Mouse (Mus musculus) 3134 (cell line): ENCODE results near the gene Trub1.

Source experiments
- DNase-seq: peaks from one replicate; pipeline ENCODE4 v3.0.0-alpha.2; 2011; ENCODE audit warnings: low spot score; ENCODE audit not compliant: insufficient read length; ENCODE audit errors: extremely low read depth

Trub1 gene

DNA sequence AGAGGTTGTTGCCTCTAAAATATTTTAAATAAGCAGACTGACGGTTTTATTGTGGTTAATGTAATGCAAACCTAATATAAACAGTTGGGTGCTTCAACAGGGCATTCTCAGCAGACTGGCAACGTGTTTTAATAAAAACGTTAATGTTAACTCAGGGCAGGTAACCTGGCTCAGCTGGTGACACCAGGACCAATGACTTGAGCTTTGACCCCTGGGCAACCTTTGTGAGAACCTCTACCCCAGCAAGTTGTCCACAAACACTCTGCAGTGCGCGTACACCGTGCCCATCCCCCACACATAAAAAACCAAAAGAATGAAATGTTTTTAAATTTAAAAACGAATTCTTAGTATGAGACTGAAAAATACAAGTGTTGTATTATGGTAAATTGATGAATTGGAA is 36.8 kb downstream of the Trub1 start:
- DNase-seq = no peak

DNA sequence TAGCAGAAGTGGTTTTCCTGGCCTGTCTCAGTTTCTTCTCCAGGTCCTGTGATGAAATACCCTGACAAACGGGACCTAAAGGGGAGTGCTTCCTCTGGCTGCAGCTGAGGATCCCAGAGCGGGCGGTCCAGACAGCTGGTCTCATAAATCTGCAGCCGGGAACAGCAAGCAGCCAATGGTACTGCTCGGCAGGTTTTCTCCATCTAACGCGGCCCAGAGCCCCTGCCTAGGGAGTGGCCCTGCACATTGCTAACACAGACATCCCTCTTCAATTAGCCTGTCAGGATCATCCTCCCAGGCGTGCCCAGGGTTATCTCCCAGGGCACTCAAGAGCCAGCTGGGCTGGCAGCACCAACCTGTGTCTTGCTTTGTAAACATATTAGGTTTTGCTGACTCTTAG is 38.3 kb downstream of the Trub1 start:
- no peak for DNase-seq

DNA sequence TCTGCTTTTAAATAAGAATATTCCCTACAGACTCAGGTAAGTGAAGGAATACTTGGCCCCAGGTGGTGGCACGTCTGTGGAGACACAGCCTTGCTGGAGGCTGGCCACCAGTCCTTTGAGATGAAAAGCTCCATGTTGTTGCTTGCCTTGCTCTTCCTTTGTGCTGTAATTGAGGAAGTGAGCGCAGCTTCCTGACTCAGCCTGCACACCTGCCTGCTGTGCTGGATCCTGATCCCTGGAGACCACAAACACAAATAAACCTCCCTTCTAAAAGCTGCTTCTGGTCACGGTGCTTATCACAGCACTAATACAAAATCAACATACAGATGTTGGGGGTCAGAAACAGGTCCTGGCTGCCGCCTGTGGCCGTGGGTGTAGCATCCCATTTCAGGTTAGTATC is 41.3 kb downstream of the Trub1 start:
- no peak for DNase-seq

DNA sequence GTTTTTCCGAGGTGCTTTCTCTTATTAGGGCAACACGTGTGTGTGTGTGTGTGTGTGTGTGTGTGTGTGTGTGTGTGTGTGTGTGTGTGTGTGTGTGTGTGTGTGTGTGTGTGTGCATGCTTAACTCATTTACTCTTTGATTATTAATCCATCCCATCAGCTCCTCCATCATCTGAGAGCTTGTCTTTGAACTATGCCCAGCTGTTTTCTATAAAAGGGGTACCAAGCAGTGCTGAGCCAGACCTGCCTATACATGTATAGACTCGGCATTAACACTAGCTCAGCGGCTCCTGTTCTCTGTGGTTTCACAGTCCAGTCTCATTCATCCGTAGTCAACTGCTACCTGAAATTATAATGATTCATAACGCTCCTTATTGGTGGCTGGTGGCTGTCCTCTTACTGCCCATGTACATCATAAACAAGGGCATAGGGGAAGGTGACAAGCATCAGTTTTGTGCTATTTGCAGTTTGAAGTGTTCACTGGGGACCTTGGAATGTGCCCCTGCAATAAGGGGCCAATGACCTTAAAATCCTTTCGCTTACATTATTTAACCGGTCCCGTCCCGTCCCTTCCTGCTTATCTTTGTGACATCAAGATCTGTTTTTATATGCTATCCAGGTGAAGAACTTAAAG is 45.5 kb downstream of the Trub1 start:
- no peak for DNase-seq

GRCm38 (mm10) chr19:57498884-57499410 is 46.2 kb downstream of the Trub1 start:
- DNase-seq = no peak

DNA sequence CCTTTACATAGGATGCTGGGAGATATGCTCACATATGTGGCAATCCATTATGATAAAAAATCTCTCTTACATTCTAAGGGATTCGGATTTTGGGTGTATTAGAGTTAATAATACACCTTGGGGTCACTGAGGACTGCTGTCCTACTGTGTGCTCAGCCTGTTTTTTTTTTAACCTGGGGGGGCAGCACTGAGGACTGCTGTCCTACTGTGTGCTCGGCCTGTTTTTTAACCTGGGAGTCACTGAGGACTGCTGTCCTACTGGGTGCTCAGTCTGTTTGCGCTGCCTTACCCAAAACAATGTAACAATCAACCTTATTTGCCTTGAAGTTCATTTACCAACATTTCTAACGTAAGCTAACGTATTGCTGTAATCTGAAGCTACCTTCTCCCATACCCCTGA is 47.5 kb downstream of the Trub1 start:
- DNase-seq = no peak

DNA sequence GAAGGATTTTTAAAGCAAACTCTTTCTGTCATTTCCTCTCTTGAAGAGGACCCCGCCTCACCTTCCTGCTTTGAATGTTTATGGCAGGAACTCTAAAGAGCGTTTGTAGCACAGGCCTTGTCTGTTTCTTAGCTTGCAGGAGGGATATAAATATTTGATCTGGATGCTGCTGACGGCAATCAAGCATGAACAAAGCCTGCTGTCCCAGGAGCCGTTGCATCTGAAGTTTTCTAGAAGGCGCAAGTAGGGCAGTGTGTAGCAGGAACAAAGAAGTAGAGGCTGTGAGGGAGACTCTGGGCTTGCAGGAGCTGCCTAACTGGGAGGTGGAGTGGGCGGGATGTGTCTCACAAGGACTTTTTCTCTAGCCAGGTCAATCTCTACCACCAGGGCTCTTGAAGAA is 50.4 kb downstream of the Trub1 start:
- no peak for DNase-seq

DNA sequence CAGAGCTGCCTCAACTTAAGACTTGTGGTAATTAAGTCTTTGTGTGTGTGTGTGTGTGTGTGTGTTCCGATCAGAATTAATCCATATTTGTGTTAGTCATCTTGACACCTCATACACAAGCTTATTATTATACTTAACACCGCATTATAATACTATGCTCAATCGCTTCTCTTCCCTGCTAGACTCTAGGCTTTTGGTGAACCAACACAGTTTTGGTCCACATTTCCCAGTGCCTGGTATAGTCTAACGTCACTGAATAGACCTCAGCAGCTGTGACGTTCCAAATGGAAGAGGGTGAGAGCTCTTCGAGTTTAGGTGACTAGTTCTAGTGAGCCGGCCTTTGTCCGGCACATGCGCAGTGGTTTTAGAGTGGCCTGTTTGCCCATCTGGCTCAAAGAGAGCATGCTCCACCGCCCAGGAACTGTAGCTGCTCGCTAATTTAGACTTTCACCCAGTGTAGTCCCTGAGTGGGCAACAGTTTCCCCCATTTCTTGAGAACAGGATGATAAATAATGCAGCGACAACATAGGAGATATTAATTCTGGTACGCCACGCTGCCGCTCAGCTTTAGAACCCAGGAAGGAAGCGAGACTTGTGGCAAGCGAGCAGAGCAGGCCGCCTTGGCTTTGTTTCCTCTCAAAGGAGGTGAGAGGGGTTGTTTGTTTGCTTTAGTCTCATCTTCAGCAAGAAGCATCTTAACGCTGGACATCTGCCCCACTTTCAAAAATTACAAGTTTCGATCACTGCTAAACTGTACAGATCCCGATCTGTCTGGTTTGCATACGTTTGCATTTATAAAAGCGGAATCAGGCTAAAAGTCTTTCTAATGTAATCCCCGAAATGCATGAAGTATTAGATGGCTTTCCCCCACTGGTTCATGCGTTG is 52.6 kb downstream of the Trub1 start:
- DNase-seq = no peak

DNA sequence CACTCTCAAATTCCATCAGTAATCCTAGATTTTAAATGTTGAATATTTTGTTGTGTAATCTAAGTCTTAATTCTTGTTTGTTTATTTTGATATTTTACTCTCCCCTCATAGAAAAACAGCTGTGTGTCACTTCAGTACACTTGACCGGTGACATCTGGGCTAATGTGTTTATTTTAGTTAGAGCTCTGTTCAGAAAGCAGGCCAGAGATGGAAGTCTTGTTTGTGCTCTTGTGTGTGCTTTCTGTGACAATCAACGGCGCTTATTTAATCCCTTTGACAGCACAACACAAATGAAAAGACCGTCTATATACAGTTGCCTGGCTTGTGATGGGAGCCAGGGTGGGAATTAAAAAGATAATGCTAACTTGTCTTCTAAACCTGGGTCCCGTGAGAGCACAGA is 53.9 kb downstream of the Trub1 start:
- no peak for DNase-seq

DNA sequence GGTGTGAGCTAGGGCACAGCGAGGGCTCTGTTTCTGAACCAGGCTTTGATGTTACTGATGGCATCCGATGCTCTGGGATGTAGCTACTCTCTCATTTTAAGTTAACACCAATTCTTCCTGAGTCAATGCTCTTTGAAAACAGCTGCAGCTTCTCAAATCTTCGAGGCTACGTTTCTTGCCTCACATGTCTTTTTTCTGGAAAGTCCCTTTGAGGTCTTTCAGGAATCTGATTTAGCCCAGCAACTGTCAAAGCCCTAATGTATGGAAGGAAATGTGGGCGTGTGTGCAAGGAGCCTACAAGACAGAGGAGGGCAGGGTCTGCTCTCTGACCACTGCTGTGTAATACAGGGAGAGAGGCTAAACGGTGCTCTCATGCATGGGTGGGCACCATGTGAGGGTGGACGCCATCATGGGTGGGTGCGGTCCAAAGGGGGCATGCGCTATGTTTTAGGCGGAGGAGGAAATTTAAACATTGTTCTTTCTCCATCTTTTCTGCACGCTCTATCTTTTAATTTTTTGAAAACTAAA is 55.6 kb downstream of the Trub1 start:
- no peak for DNase-seq

- DNase-seq = no peak
These were observed 57.1 kb downstream of the Trub1 start for GRCm38 (mm10) chr19:57509758-57510319.

DNA sequence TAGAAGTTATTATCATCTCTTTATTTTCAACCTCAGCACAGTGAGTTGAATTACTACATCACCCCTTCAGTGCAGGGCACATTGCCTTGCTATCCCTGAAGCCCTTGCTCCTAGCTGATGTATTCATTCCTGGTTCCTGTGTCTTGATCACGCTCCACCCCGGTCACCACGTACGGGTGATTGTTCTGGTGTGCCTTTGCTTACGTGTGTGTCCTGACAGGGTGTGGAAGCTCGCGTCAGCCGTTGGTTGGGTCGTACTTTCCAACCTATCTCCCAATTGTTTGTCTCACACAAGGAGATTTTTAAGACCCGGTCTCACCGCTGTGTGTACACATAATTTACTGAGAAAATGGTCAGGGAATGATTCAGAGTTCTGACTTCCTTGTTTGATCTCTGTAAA is 58.1 kb downstream of the Trub1 start:
- DNase-seq = no peak

GRCm38 (mm10) chr19:57513123-57513522 is 60.4 kb downstream of the Trub1 start:
- DNase-seq = no peak

DNA sequence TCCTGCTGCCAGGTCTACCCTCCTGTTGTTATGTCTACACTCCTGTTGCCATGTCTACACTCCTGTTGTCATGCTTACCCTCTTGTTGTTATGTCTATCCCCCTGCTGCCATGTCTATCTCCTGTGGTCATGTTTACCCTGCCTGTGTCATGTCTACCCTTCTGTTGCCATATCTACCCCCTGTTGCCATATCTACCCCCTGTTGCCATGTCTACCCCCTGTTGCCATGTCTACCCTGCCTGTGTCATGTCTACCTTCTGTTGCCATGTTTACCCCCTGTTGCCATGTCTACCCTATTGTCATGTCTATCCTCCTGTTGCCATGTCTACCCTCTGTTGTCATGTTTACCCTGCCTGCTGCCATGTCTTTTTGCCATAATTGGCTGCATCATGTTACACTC is 69.0 kb downstream of the Trub1 start:
- no peak for DNase-seq

- DNase-seq = no peak
These were observed 70.7 kb downstream of the Trub1 start for GRCm38 (mm10) chr19:57523363-57523762.

- DNase-seq = no peak
These were observed 73.0 kb downstream of the Trub1 start for GRCm38 (mm10) chr19:57525693-57526092.

DNA sequence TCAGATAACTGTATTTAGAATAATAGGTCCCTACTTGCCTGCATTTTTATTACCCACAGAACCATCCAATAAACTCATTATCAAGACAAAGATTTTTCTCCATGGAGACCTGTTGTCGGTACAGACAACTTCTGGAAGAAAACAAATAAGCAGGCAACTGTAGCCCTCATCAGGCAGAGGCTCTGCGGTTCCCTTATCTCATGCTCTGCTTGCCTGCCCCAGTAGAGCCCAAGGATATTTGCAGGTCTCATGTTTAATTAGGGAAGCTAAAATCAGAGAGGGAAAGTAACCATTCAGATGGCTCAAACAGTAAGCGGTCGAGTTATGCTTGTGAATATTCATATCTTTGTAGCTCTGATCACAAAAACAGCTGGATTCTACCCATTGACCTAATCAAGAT is 77.5 kb downstream of the Trub1 start:
- no peak for DNase-seq

DNA sequence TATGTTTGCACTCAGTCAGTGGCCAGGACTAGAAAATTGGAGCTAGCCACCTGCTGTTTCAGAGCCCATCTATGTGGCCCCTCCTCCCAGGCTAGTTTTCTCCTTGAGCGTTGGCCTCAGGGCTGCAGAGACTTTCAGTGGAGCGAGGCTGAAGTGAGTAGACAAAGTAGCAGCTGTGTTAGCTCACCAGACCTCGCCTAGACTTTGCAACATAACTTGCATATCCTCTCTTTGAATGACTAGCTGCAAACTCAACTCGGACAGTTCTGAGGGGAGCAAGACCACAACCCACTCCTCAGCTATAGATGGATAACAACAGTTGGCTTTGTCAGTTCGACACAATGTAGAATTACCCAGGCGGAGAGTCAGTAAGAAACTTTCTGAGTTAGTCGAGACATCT is 81.5 kb downstream of the Trub1 start:
- DNase-seq = no peak

DNA sequence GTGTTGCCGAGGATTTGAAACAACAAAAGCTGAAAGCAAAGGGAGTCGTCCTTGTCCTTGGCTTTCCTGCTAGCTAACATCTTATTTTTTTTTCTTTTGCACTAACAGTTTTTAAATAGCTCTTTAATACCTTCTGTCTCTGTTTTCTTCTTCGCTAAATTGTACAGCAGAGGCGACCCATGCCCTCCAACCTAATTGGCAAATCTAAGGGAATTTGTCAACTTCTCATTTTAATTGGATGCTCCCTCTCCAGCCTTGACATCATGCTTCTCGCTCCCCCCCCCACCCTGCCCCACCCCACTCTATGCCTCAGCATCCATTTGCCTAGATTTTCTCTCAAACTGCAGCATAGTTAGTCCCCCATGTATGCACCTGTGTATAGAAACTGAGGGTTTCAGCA is 83.8 kb downstream of the Trub1 start:
- DNase-seq = no peak

GRCm38 (mm10) chr19:57537510-57538182 is 84.9 kb downstream of the Trub1 start:
- DNase-seq = no peak

GRCm38 (mm10) chr19:57540118-57540517 is 87.4 kb downstream of the Trub1 start:
- no peak for DNase-seq
